Mouse (Mus musculus): Measurements from ENCODE around the gene Gm33815. TPM values are rescaled to one million over a fixed set of nuclear protein-coding genes. Genes with fewer than 3 reads are reported as not detected.

Gene Gm33815
- not detected for polyA plus RNA-seq (2017; shearing (Covaris generic))

GRCm38 (mm10) chrY:69320832-69321231, at the start of gene Gm33815:
TSS of gene Gm33815 (plus strand) at chrY:69321132.

Measured in effector memory CD4-positive, alpha-beta T cell, adult 5 months (primary cell).